Mouse (Mus musculus) E14TG2a.4 (cell line): ENCODE measurements at regions not wholly inside any gene's neighbourhood (a gene's known extent, or its start where the extent isn't known, plus 50 kb on each side); places are given as distances from the start of the nearest gene placed in this dataset.

Experiments
- CTCF ChIP-seq: conservative IDR thresholded peaks from 2 replicates; pipeline ENCODE4 v1.5.1; 2014; ENCODE audit warnings: low read length
- POU5F1 ChIP-seq: IDR thresholded peaks from 2 replicates; pipeline ENCODE4 v1.6.1; 2014; ENCODE audit warnings: low read length, borderline replicate concordance

GRCm38 (mm10) chr1:34751128-34751527 lies 91.7 kb downstream of the Fam168b start:
- TF ChIP-seq CTCF (no peak), POU5F1 (no peak)
